Mouse (Mus musculus): Measurements from ENCODE around the gene Arsj. TPM values are rescaled to one million over a fixed set of nuclear protein-coding genes. Genes with fewer than 3 reads are reported as not detected.

Arsj gene
- 0.07 TPM in 1 of 2 replicates, not detected in the other for polyA plus RNA-seq (2016; fragmentation: Nextera tagmentation; extraction: Ambion mirVana)

- Histone ChIP-seq H3K27ac (replicated peaks) (peak within 1 kb of the TSS; percentile 68), H3K36me3 (replicated peaks) (no peaks in the 10 kb centered on the region), H3K4me1 (peaks cover 12% of the 10 kb centered on the region), H3K27me3 (replicated peaks; ENCODE audit: low read depth, poor library complexity, severe bottlenecking) (peaks cover 25% of the 10 kb centered on the region), H3K9me3 (no peaks in the 10 kb centered on the region), H3K4me3 (peak within 1 kb of the TSS; percentile 58)
- peak; percentile 63 for DNase-seq (ENCODE audit: low spot score)
- 13% methylated on average over 41 of the region's 41 CpGs for WGBS
Measured at GRCm38 (mm10) chr3:126363568-126364505, at the start of gene Arsj. Gene Arsj (plus strand): TSS chr3:126363684.

GRCm38 (mm10) chr3:126324872-126325498 is 38.5 kb upstream of the Arsj start:
- H3K27ac ChIP-seq (replicated peaks), result no peak overlapping the region
- no peak for DNase-seq (ENCODE audit: low spot score)
- no peaks in the 10 kb centered on the region for H3K9me3 ChIP-seq
- H3K27me3 ChIP-seq (replicated peaks; ENCODE audit: low read depth, poor library complexity, severe bottlenecking), result no peaks in the 10 kb centered on the region
- 44% methylated on average over 4 of the region's 4 CpGs for WGBS
- no peak overlapping the region for H3K4me3 ChIP-seq
- H3K36me3 ChIP-seq (replicated peaks), result no peaks in the 10 kb centered on the region
- H3K4me1 ChIP-seq, result peaks cover 6% of the 10 kb centered on the region

GRCm38 (mm10) chr3:126325891-126326627 is 37.4 kb upstream of the Arsj start:
- H3K4me1 ChIP-seq, result peaks cover 6% of the 10 kb centered on the region
- no peak overlapping the region for H3K4me3 ChIP-seq
- H3K27me3 ChIP-seq (replicated peaks; ENCODE audit: low read depth, poor library complexity, severe bottlenecking), result no peaks in the 10 kb centered on the region
- H3K27ac ChIP-seq (replicated peaks), result no peak overlapping the region
- no peak for DNase-seq (ENCODE audit: low spot score)
- H3K9me3 ChIP-seq, result no peaks in the 10 kb centered on the region
- no peaks in the 10 kb centered on the region for H3K36me3 ChIP-seq (replicated peaks)
- 78% methylated on average over 4 of the region's 4 CpGs for WGBS

GRCm38 (mm10) chr3:126326628-126327325 is 36.7 kb upstream of the Arsj start:
- no peak for DNase-seq (ENCODE audit: low spot score)
- Histone ChIP-seq H3K4me1 (peaks cover 6% of the 10 kb centered on the region), H3K27me3 (replicated peaks; ENCODE audit: low read depth, poor library complexity, severe bottlenecking) (no peaks in the 10 kb centered on the region), H3K9me3 (no peaks in the 10 kb centered on the region), H3K27ac (replicated peaks) (no peak overlapping the region), H3K4me3 (no peak overlapping the region), H3K36me3 (replicated peaks) (no peaks in the 10 kb centered on the region)
- WGBS, result 84% methylated on average over 2 of the region's 2 CpGs

GRCm38 (mm10) chr3:126335329-126335728 is 28.2 kb upstream of the Arsj start:
- WGBS, result 68% methylated on average over 4 of the region's 4 CpGs
- H3K4me3 ChIP-seq, result no peak overlapping the region
- H3K27me3 ChIP-seq (replicated peaks; ENCODE audit: low read depth, poor library complexity, severe bottlenecking), result no peaks in the 10 kb centered on the region
- no peak overlapping the region for H3K27ac ChIP-seq (replicated peaks)
- DNase-seq (ENCODE audit: low spot score), result no peak
- no peaks in the 10 kb centered on the region for H3K36me3 ChIP-seq (replicated peaks)
- no peaks in the 10 kb centered on the region for H3K9me3 ChIP-seq
- no peaks in the 10 kb centered on the region for H3K4me1 ChIP-seq

- Histone ChIP-seq H3K36me3 (replicated peaks) (no peaks in the 10 kb centered on the region), H3K4me3 (no peak overlapping the region), H3K4me1 (no peaks in the 10 kb centered on the region), H3K27ac (replicated peaks) (no peak overlapping the region), H3K9me3 (no peaks in the 10 kb centered on the region), H3K27me3 (replicated peaks; ENCODE audit: low read depth, poor library complexity, severe bottlenecking) (no peaks in the 10 kb centered on the region)
- no peak for DNase-seq (ENCODE audit: low spot score)
- 94% methylated on average over 1 of the region's 1 CpGs for WGBS
Measured at GRCm38 (mm10) chr3:126344745-126345144, 18.7 kb upstream of the Arsj start.

- DNase-seq (ENCODE audit: low spot score), result no peak
- Histone ChIP-seq H3K4me1 (peaks cover 10% of the 10 kb centered on the region), H3K9me3 (no peaks in the 10 kb centered on the region), H3K27me3 (replicated peaks; ENCODE audit: low read depth, poor library complexity, severe bottlenecking) (peaks cover 22% of the 10 kb centered on the region), H3K4me3 (no peak overlapping the region), H3K27ac (replicated peaks) (no peak overlapping the region), H3K36me3 (replicated peaks) (no peaks in the 10 kb centered on the region)
- 67% methylated on average over 1 of the region's 1 CpGs for WGBS
Measured at GRCm38 (mm10) chr3:126359760-126360159, 3.7 kb upstream of the Arsj start.

- no peak overlapping the region for H3K27ac ChIP-seq (replicated peaks)
- no peaks in the 10 kb centered on the region for H3K36me3 ChIP-seq (replicated peaks)
- peaks cover 11% of the 10 kb centered on the region for H3K4me1 ChIP-seq
- no peak overlapping the region for H3K4me3 ChIP-seq
- DNase-seq (ENCODE audit: low spot score), result no peak
- 90% methylated on average over 2 of the region's 2 CpGs for WGBS
- H3K9me3 ChIP-seq, result no peaks in the 10 kb centered on the region
- H3K27me3 ChIP-seq (replicated peaks; ENCODE audit: low read depth, poor library complexity, severe bottlenecking), result peaks cover 25% of the 10 kb centered on the region
Measured at GRCm38 (mm10) chr3:126362392-126362791, 1.1 kb upstream of the Arsj start.

GRCm38 (mm10) chr3:126362931-126363525 is 456 bp upstream of the Arsj start:
- 85% methylated on average over 11 of the region's 11 CpGs for WGBS
- H3K27ac ChIP-seq (replicated peaks), result no peak overlapping the region
- no peak for DNase-seq (ENCODE audit: low spot score)
- peaks cover 12% of the 10 kb centered on the region for H3K4me1 ChIP-seq
- peaks cover 25% of the 10 kb centered on the region for H3K27me3 ChIP-seq (replicated peaks; ENCODE audit: low read depth, poor library complexity, severe bottlenecking)
- H3K4me3 ChIP-seq, result no peak overlapping the region
- H3K36me3 ChIP-seq (replicated peaks), result no peaks in the 10 kb centered on the region
- H3K9me3 ChIP-seq, result no peaks in the 10 kb centered on the region

- H3K27me3 ChIP-seq (replicated peaks; ENCODE audit: low read depth, poor library complexity, severe bottlenecking), result peaks cover 25% of the 10 kb centered on the region
- peaks cover 12% of the 10 kb centered on the region for H3K4me1 ChIP-seq
- H3K9me3 ChIP-seq, result no peaks in the 10 kb centered on the region
- H3K4me3 ChIP-seq, result no peak overlapping the region
- no peak for DNase-seq (ENCODE audit: low spot score)
- no peaks in the 10 kb centered on the region for H3K36me3 ChIP-seq (replicated peaks)
- 88% methylated on average over 7 of the region's 7 CpGs for WGBS
- no peak overlapping the region for H3K27ac ChIP-seq (replicated peaks)
Measured at GRCm38 (mm10) chr3:126364555-126364954, 1.1 kb downstream of the Arsj start.

- H3K4me1 ChIP-seq, result peaks cover 3% of the 10 kb centered on the region; the same call in 1 of the 2 replicates
- H3K27me3 ChIP-seq (replicated peaks; ENCODE audit: low read depth, poor library complexity, severe bottlenecking), result no peaks in the 10 kb centered on the region
- no peaks in the 10 kb centered on the region for H3K36me3 ChIP-seq (replicated peaks)
- H3K27ac ChIP-seq (replicated peaks), result no peak overlapping the region
- no peaks in the 10 kb centered on the region for H3K9me3 ChIP-seq
- no peak overlapping the region for H3K4me3 ChIP-seq
- DNase-seq (ENCODE audit: low spot score), result no peak
Measured at GRCm38 (mm10) chr3:126370571-126370970, 7.1 kb downstream of the Arsj start.

Measured in embryonic facial prominence, embryonic 10.5 days (tissue).